Mouse (Mus musculus): ENCODE results near the gene Nek9. TPM values are rescaled to one million over a fixed set of nuclear protein-coding genes. Genes with fewer than 3 reads are reported as not detected.

Gene Nek9
- polyA plus RNA-seq (2014; fragmentation: Nextera tagmentation; extraction: Ambion mirVana): 16.8 and 17.3 TPM in 2 replicates

GRCm38 (mm10) chr12:85339243-85339729, at the start of gene Nek9:
Gene Nek9, minus strand, starts transcription at chr12:85339362.
- Histone ChIP-seq H3K27me3 (ENCODE audit: control insufficient read depth, insufficient read depth, low read length) (no peaks in the 10 kb centered on the region), H3K36me3 (ENCODE audit: control insufficient read depth, insufficient read depth, low read length) (peaks cover 42% of the 10 kb centered on the region), H3K9me3 (ENCODE audit: control insufficient read depth, low read length) (no peaks in the 10 kb centered on the region), H3K4me2 (ENCODE audit: low read length) (peak within 1 kb of the TSS; percentile 74), H3K9ac (ENCODE audit: low read length) (peak within 1 kb of the TSS; percentile 96), H3K4me1 (ENCODE audit: control insufficient read depth in 2 of 2, insufficient read depth in 2 of 2, low read length in 2 of 2) (peaks cover 2 to 27% of the 10 kb centered on the region in 2 experiments), H3K27ac (replicated peaks in 1 of 2; ENCODE audit: control insufficient read depth in 1 of 2, insufficient read depth in 1 of 2, low read depth in 2 of 2, low read length in 2 of 2) (peak within 1 kb of the TSS; percentile 75 to 90), H3K4me3 (ENCODE audit: control insufficient read depth in 1 of 2, insufficient read depth in 1 of 2, low read depth in 1 of 2, low read length in 2 of 2) (peak within 1 kb of the TSS; percentile 82 to 90)
- ATAC-seq (ENCODE audit: insufficient number of reproducible peaks, insufficient read depth, low FRiP score, low read depth): peak; percentile 81
- WGBS: under 1% methylated on average over 34 of the region's 36 CpGs

GRCm38 (mm10) chr12:85385995-85386375, 46.8 kb upstream of the Nek9 start:
- no peaks in the 10 kb centered on the region for H3K9me3 ChIP-seq (ENCODE audit: control insufficient read depth, low read length)
- peak overlapping the region in 1 of 2 experiments; percentile 50; a peak in 1 of 4 replicates for H3K27ac ChIP-seq (replicated peaks in 1 of 2; ENCODE audit: control insufficient read depth in 1 of 2, insufficient read depth in 1 of 2, low read depth in 2 of 2, low read length in 2 of 2)
- H3K9ac ChIP-seq (ENCODE audit: low read length): no peak overlapping the region
- H3K4me1 ChIP-seq (ENCODE audit: control insufficient read depth in 2 of 2, insufficient read depth in 2 of 2, low read length in 2 of 2): peaks cover 26 to 27% of the 10 kb centered on the region in 2 experiments
- H3K27me3 ChIP-seq (ENCODE audit: control insufficient read depth, insufficient read depth, low read length): no peaks in the 10 kb centered on the region
- 43% methylated on average over 5 of the region's 5 CpGs for WGBS
- no peak overlapping the region for H3K4me2 ChIP-seq (ENCODE audit: low read length)
- no peaks in the 10 kb centered on the region for H3K36me3 ChIP-seq (ENCODE audit: control insufficient read depth, insufficient read depth, low read length)
- no peak for ATAC-seq (ENCODE audit: insufficient number of reproducible peaks, insufficient read depth, low FRiP score, low read depth)
- H3K4me3 ChIP-seq (ENCODE audit: control insufficient read depth in 1 of 2, insufficient read depth in 1 of 2, low read depth in 1 of 2, low read length in 2 of 2): no peak overlapping the region

GRCm38 (mm10) chr12:85385329-85385994, 46.3 kb upstream of the Nek9 start:
- no peak for ATAC-seq (ENCODE audit: insufficient number of reproducible peaks, insufficient read depth, low FRiP score, low read depth)
- H3K27me3 ChIP-seq (ENCODE audit: control insufficient read depth, insufficient read depth, low read length): no peaks in the 10 kb centered on the region
- no peak overlapping the region for H3K4me2 ChIP-seq (ENCODE audit: low read length)
- no peak overlapping the region for H3K4me3 ChIP-seq (ENCODE audit: control insufficient read depth in 1 of 2, insufficient read depth in 1 of 2, low read depth in 1 of 2, low read length in 2 of 2)
- peak overlapping the region in 1 of 2 experiments; percentile 50; a peak in 1 of 4 replicates for H3K27ac ChIP-seq (replicated peaks in 1 of 2; ENCODE audit: control insufficient read depth in 1 of 2, insufficient read depth in 1 of 2, low read depth in 2 of 2, low read length in 2 of 2)
- H3K4me1 ChIP-seq (ENCODE audit: control insufficient read depth in 2 of 2, insufficient read depth in 2 of 2, low read length in 2 of 2): peaks cover 26 to 29% of the 10 kb centered on the region in 2 experiments
- WGBS: 65% methylated on average over 10 of the region's 10 CpGs
- H3K9ac ChIP-seq (ENCODE audit: low read length): peak overlapping the region; percentile 52; the same call in 1 of the 2 replicates
- H3K9me3 ChIP-seq (ENCODE audit: control insufficient read depth, low read length): no peaks in the 10 kb centered on the region
- H3K36me3 ChIP-seq (ENCODE audit: control insufficient read depth, insufficient read depth, low read length): no peaks in the 10 kb centered on the region

GRCm38 (mm10) chr12:85382761-85383680, 43.9 kb upstream of the Nek9 start:
- Histone ChIP-seq H3K4me1 (ENCODE audit: control insufficient read depth in 2 of 2, insufficient read depth in 2 of 2, low read length in 2 of 2) (peaks cover 12 to 19% of the 10 kb centered on the region in 2 experiments), H3K9ac (ENCODE audit: low read length) (no peak overlapping the region), H3K27ac (replicated peaks in 1 of 2; ENCODE audit: control insufficient read depth in 1 of 2, insufficient read depth in 1 of 2, low read depth in 2 of 2, low read length in 2 of 2) (no peak overlapping the region), H3K36me3 (ENCODE audit: control insufficient read depth, insufficient read depth, low read length) (no peaks in the 10 kb centered on the region), H3K4me3 (ENCODE audit: control insufficient read depth in 1 of 2, insufficient read depth in 1 of 2, low read depth in 1 of 2, low read length in 2 of 2) (no peak overlapping the region), H3K27me3 (ENCODE audit: control insufficient read depth, insufficient read depth, low read length) (no peaks in the 10 kb centered on the region), H3K9me3 (ENCODE audit: control insufficient read depth, low read length) (no peaks in the 10 kb centered on the region), H3K4me2 (ENCODE audit: low read length) (no peak overlapping the region)
- WGBS: 59% methylated on average over 14 of the region's 14 CpGs
- no peak for ATAC-seq (ENCODE audit: insufficient number of reproducible peaks, insufficient read depth, low FRiP score, low read depth)

- H3K9ac ChIP-seq (ENCODE audit: low read length): no peak overlapping the region
- H3K4me2 ChIP-seq (ENCODE audit: low read length): no peak overlapping the region
- no peak overlapping the region for H3K4me3 ChIP-seq (ENCODE audit: control insufficient read depth in 1 of 2, insufficient read depth in 1 of 2, low read depth in 1 of 2, low read length in 2 of 2)
- no peaks in the 10 kb centered on the region for H3K36me3 ChIP-seq (ENCODE audit: control insufficient read depth, insufficient read depth, low read length)
- no peaks in the 10 kb centered on the region for H3K9me3 ChIP-seq (ENCODE audit: control insufficient read depth, low read length)
- no peak overlapping the region for H3K27ac ChIP-seq (replicated peaks in 1 of 2; ENCODE audit: control insufficient read depth in 1 of 2, insufficient read depth in 1 of 2, low read depth in 2 of 2, low read length in 2 of 2)
- H3K27me3 ChIP-seq (ENCODE audit: control insufficient read depth, insufficient read depth, low read length): no peaks in the 10 kb centered on the region
- no peak for ATAC-seq (ENCODE audit: insufficient number of reproducible peaks, insufficient read depth, low FRiP score, low read depth)
- H3K4me1 ChIP-seq (ENCODE audit: control insufficient read depth in 2 of 2, insufficient read depth in 2 of 2, low read length in 2 of 2): peaks cover 11 to 18% of the 10 kb centered on the region in 2 experiments
- WGBS: 83% methylated on average over 6 of the region's 6 CpGs
These were observed 42.4 kb upstream of the Nek9 start for GRCm38 (mm10) chr12:85381570-85381969.

- ATAC-seq (ENCODE audit: insufficient number of reproducible peaks, insufficient read depth, low FRiP score, low read depth): no peak
- peaks cover 7 to 13% of the 10 kb centered on the region in 2 experiments for H3K4me1 ChIP-seq (ENCODE audit: control insufficient read depth in 2 of 2, insufficient read depth in 2 of 2, low read length in 2 of 2)
- no peaks in the 10 kb centered on the region for H3K36me3 ChIP-seq (ENCODE audit: control insufficient read depth, insufficient read depth, low read length)
- no peak overlapping the region for H3K4me3 ChIP-seq (ENCODE audit: control insufficient read depth in 1 of 2, insufficient read depth in 1 of 2, low read depth in 1 of 2, low read length in 2 of 2)
- WGBS: 83% methylated on average over 7 of the region's 7 CpGs
- no peaks in the 10 kb centered on the region for H3K9me3 ChIP-seq (ENCODE audit: control insufficient read depth, low read length)
- no peaks in the 10 kb centered on the region for H3K27me3 ChIP-seq (ENCODE audit: control insufficient read depth, insufficient read depth, low read length)
- H3K9ac ChIP-seq (ENCODE audit: low read length): no peak overlapping the region
- no peak overlapping the region for H3K4me2 ChIP-seq (ENCODE audit: low read length)
- no peak overlapping the region for H3K27ac ChIP-seq (replicated peaks in 1 of 2; ENCODE audit: control insufficient read depth in 1 of 2, insufficient read depth in 1 of 2, low read depth in 2 of 2, low read length in 2 of 2)
These were observed 41.8 kb upstream of the Nek9 start for GRCm38 (mm10) chr12:85380942-85381341.

GRCm38 (mm10) chr12:85380308-85380707, 41.1 kb upstream of the Nek9 start:
- no peak for ATAC-seq (ENCODE audit: insufficient number of reproducible peaks, insufficient read depth, low FRiP score, low read depth)
- no peak overlapping the region for H3K9ac ChIP-seq (ENCODE audit: low read length)
- peaks cover under 1 to 7% of the 10 kb centered on the region in 2 experiments for H3K4me1 ChIP-seq (ENCODE audit: control insufficient read depth in 2 of 2, insufficient read depth in 2 of 2, low read length in 2 of 2)
- no peaks in the 10 kb centered on the region for H3K9me3 ChIP-seq (ENCODE audit: control insufficient read depth, low read length)
- 23% methylated on average over 1 of the region's 1 CpGs for WGBS
- H3K27me3 ChIP-seq (ENCODE audit: control insufficient read depth, insufficient read depth, low read length): no peaks in the 10 kb centered on the region
- H3K27ac ChIP-seq (replicated peaks in 1 of 2; ENCODE audit: control insufficient read depth in 1 of 2, insufficient read depth in 1 of 2, low read depth in 2 of 2, low read length in 2 of 2): no peak overlapping the region
- no peak overlapping the region for H3K4me3 ChIP-seq (ENCODE audit: control insufficient read depth in 1 of 2, insufficient read depth in 1 of 2, low read depth in 1 of 2, low read length in 2 of 2)
- H3K4me2 ChIP-seq (ENCODE audit: low read length): no peak overlapping the region
- no peaks in the 10 kb centered on the region for H3K36me3 ChIP-seq (ENCODE audit: control insufficient read depth, insufficient read depth, low read length)

All from heart, embryonic 14.5 days (tissue).